Mouse (Mus musculus) kidney, postnatal 14 days (tissue): ENCODE data around the gene Inka2.
A peak's percentile ranks its signal among the peaks of the same experiment; 100 is the strongest.
"Not testable (repeated sequence)": the region's sequence is repeated elsewhere in the genome, so short reads cannot be mapped to it uniquely, and the experiment has no call there.

Experiments
- DNase-seq: peaks from one replicate; pipeline ENCODE4 v3.0.0; 2022; ENCODE audit warnings: mixed read lengths

Gene Inka2

DNA sequence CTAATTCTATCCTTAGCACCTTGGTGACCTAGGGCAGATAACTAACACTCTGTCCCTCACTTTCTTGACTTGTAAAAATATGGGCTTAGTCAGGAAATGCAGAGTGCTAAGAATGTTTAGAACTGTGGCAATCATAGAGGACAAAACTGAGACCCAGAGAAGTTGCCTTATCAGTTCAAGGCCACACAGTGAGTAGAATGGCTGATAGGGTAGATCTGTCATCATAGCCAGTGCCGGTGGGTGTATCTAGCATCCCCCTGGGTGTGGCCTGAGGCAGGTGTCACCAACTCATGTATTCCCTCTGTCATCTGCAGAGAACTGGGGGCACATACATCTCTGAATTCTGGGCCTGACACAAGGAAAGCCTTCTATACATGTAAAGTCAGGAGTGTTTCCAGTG, 6.1 kb upstream of the Inka2 start:
- DNase-seq, result no peak

DNA sequence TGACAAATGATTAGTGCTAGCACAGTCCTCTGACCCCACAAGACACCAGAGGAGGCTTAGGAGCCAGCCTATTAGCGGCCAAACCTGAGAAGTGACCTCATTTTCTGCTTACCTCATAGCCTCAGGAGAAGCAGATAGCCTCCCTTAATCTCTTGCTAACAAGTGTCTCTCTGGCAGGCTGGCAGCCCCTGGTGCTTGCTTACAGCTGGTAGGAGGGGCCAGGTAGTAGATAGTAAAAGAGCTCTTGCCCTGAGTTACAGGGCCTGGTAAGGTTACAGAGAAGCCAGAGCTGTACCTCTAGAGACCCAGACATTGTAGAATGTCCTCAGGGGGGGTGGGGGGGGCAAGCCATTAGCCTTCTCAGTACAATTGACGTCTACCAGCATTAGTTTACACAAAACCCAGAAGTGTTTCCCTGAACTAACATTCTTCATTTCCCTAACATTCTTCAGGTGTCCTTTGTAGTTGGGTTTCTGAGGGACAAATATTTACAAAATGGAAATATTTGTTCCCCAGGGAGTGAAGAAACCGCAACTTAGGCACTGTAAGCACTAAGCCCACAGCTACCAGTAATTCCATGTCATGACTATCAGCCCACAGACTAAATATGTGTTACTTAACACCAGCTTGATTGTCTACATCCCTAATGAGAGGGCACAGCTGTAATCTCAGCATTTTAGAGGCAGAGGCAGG, 5.0 kb upstream of the Inka2 start:
- DNase-seq, result no peak

DNA sequence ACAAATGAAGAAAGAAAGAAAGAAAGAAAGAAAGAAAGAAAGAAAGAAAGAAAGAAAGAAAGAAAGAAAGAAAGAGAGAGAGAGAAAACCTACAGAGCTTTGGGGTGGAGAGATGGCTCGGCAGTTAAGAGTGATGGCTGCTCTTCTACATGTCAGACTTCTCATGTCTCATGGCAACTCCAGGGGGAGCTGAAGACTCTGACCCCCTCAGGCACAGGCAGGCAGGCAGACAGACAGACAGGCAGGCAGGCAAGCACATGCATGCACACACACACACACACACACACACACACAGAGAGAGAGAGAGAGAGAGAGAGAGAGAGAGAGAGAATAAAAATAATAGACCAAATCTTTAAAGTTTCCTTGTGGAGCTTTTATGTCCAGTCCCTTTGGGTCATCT, 3.6 kb upstream of the Inka2 start:
- not testable (repeated sequence) for DNase-seq

DNA sequence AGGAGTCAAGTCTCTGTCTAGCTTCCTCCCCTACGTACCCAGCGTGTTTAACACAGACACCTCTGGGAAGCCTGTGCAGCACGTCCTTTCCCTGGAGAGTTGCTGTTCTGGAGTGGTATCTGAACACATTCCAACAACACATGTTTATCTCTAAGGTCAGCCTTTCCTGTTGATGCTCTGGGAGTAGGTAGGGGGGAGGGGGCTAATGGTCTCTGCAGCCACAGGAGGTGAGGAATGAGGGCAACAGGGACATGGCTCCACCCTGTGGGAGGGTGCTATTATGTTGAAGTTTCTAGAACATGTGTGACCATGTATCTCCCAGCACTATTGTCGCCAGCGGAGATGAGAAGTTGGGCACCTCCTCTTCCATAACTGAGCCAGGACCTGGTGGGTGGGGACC, 3.0 kb upstream of the Inka2 start:
- peak; percentile 21 for DNase-seq

DNA sequence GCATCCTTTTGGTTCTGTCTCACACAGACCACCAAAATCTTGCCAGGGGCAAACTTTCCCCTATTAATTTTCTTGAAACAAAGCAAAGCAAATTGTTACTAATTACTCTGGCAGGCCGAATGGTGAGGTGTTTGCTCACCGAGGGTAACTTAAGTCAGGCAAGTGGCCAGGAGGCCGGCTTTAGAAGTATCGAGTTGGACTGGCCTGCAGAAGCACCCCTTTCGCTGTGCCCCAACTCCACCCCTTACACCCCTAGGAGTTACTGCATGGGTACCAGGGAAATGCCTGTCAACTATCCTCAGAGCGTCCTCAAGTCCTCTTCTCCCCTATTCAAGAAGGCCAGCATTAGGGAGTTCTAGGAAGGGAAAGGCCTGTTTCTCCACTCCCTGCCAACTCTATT, 828 bp upstream of the Inka2 start:
- no peak for DNase-seq

DNA sequence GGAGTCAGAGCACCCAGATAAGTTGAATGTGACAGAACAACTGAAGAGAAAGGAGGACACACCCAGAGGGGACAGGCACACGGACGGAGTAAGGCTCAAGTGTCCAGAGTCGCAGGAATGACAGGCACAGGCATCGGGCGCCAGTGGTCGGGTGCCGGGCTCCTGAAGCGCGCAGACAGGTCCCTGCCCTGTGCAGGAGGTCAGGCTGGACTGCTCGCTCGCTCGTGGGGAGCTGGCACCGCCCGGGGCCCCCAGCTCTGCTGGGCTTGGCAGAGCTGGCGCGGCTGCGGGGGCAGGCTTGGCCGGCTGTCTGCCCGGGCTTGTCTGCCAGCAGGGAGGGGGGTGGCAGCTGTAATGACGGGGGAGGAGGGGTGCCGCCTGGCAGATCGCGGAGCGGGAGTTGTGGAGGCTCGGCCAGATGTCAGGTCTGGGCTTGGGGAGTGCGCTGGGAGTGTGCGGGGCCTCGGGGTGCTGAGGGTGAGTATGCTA, 706 bp downstream of the Inka2 start:
- peak; percentile 53 for DNase-seq

DNA sequence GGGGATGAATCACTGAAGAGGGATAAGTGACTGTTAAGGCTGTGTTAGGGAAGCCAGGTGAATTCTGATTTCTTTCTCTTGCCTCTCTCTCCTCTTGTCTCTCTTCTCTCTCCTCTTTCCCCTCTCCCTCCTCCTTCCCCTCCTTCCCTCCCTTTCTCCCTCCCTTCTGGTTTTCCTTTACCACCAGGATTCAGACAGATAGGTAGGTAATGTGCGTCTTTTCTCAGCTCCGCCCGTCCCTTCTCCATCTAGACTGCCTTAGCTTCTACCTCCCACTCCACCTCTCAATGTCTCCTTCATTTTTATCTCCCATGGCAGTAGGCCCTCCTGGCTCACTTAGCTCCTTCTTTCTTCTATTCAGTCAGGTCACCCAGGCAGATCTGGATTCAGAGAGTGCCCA, 1.2 kb downstream of the Inka2 start:
- no peak for DNase-seq

DNA sequence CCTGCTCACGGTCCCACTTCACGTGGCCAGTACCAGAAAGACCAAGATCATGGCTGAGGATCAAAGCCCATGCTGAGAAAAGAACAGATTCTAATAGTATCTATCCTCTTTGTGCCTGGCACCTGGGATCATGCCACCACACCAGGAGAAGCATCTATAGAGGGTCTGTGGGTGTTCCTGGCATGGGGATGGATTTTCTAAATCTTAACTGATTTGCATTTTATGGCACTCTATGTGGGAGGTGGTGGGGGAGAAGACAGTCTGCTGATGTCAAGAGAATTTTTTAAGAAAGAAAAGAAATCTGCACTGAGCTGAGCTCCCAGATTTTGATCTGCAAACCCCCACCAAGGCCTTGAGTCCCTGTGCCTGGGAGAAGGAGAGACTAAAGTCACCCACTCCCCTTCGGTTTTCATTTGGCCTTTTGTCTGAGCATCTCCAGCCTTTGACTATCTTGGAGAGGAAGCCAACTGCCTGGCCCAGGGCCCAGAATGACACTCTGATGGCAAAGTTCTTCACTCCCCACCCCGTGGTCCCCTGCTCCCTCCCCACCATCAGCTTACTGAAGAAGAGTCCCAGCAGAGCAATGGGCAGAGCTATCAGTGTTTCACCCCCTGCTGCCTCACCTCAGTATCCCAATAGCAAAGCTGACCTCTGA, 2.1 kb downstream of the Inka2 start:
- DNase-seq, result peak; percentile 41

DNA sequence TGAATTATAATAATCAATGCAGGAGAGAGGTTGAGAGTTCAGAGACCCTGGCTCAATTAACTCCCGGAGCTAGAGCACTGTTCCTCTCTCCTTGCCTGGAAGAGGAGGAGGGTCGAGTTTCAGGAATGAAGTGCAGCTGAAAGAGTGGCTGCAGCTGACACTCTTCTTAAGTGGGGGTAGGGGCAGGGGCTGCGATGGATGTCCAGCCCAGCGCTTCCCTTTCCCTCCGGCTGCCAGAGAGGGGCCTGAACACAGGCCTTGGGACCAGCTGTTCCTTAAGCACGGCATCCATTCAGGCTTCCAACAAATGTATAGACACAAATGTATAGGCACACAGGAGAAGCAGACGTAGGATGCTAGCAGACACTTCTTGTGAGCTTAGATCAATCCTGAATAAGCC, 3.2 kb downstream of the Inka2 start:
- no peak for DNase-seq

DNA sequence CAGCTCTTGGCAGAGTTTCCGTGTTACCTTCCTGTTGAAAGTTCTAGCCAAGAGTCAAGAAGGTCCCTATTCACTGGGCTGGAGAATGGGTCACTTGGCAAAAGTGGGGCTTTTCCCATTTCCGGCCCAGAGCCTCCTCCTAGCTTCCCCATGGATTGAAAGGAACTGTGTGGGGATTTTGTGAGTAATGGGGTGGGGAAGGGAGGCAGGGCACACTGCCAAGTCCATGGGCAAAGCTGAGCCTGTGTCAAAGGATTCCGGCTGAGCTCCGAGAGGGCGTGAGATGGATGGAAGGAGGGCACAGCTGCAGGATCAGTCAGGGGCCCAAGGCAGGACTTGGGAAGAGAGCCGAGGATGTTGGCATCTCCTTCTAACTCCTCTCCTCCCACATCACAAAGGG, 5.8 kb downstream of the Inka2 start:
- DNase-seq, result peak; percentile 15

DNA sequence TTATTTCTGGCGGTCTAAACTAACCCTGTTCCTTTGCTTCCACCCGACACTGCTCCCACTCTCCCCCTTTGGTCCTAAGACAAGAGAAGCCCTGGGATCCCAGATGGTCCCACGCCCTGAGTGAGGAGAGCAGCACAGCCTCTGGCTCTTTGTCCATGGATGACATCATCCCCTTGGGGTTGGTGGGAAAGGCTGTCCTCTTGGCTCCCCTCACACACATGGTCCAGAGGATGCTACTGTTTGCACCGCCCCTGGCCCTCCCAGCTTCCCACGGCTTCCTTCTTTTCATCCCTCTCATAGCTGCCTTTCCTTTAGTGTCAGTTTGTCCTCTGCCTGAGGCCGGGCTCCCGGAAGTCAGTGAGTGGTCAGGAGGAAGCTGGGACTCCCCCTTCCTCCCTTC, 7.3 kb downstream of the Inka2 start:
- no peak for DNase-seq

DNA sequence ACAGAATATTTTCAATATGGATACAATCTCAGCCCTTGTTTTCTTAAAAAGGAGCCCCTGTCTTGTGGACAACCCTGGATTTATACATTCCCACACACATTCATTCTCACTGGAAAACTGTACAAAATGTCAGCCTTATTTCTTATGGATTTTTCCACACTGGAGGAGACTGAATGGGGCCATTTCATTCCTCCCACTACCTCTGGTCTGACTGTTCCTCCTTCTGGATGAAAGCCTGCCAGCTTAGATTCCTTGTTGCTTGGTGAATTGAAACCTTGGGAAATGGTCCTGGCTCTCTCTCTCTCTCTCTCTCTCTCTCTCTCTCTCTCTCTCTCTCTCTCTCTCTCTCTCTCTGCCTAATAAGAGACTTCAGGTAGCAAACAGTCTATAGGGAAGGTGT, 8.4 kb downstream of the Inka2 start:
- no peak for DNase-seq

DNA sequence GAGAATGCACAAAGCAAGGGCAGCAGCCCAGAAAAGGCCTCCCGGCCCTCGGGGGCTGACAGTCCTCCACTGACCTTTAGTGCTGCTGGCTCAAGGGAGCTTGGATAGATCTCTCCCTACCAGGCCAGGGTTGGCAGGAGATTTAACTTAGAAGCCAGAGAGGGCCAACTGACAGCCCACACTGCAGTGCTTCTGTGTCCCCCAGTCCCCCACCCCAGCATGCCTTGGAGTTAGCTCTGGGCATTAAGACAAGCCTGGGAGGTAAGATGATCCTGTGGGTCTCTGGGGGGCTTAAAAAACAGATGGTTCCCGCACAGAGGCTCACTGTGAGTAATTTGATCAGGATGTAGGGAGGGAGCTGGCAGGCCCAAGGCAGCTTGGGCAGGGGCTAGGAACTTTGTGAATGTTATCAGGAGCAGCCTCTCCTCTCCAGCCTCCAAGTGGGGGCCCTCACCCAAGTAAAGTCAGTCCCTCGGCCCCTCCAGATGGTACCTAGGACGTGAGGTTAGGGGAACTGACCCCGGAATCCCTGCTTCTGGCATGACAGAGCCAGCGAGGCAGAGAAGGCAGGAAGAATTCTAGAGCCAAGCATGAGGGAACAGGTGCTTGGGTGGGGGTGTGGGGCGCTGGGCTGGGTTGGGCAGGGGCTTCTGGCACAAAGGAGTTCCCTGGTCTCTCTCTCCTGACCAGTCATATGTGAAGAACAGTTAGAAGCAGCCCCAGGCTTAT, 9.9 kb downstream of the Inka2 start:
- no peak for DNase-seq

DNA sequence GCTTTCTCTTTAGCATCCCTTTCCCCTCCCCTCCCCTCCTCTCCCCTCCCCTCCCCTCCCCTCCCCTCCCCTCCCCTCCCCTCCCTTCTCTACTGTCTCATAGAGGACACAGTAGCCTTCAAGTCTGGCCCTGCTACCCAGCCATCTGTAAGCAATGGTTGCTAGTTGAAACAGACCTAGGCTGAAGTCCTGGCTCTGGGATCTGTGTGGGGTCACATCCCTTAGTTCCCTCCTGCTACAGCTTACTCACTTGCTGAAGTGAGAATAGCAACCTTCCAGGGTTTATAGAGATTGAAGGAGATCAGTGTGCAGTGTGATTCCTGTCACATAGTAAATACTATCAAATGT, 10.4 kb downstream of the Inka2 start:
- no peak for DNase-seq

DNA sequence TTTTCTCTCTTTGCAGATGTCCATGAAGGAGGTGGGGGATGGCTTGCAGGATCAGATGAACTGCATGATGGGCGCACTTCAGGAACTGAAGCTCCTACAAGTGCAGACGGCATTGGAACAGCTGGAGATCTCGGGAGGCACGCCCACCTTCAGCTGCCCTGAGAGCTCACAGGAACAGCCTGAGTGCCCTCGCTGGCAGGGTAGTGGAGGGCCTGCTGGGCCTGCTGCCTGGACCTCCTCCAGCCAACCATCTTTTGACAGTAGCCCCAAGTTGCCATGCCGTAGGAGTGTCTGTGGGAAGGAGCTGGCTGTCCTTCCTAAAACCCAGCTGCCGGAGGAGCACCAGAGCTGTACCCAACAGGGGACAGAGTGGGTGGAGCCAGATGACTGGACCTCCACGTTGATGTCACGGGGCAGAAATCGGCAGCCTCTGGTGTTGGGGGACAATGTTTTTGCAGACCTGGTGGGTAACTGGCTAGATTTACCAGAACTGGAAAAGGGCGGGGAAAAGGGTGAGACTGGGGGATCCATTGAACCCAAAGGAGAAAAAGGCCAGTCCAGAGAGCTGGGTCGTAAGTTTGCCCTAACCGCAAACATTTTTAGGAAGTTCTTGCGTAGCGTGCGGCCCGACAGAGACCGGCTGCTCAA, 12.1 kb downstream of the Inka2 start:
- DNase-seq, result no peak

DNA sequence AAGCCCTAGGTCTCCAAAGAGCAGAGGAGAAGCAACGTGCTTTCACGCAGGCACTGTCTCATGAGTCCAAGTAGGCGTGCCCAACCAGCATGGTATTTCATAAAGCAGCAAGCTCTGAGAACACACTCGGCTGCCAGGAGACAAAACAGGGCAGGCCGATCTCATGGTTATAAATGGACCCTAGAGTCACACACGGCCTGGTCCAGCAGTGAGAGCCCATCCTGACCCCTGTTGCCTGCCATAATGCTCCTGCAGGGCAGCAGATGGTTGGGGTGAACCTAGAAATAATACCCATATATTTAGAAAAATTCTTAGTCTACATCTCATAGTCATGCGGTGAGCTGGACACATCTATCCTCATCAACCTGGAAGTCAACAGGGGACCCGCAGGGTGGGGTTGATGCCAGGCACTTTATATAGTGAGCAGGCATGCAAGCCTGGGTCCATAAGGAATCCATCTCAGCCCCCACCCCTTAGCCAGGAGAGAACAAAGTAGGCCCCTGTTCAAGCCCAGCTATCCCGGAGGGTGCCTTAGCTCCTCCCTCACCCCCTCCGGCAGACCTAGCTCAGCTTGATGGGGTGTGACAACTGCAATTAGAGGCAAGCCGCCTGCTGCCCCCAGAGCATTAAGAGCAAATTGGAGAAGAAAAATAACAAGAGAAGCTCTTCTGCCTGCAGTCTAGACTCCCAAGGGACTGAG, 13.6 kb downstream of the Inka2 start:
- DNase-seq, result no peak

DNA sequence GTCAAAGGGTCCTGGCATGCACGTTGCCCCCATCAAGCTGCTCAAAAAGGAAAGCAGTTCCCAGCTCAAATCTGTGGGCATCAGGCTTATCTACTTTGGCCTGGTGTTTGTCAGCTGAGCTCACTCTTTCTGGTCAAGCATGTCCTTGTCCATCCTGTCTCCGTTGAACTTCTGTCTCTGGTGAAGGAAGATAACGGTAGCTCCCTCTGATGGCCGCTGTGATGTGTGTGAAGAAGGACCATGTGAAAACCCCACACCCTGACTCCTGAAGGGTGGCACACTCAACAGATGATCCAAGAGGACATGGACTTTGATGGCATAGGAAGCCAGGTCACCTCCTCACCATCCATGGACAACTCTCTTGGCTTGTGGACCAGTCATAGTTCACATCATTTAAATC, 14.3 kb downstream of the Inka2 start:
- DNase-seq, result no peak

DNA sequence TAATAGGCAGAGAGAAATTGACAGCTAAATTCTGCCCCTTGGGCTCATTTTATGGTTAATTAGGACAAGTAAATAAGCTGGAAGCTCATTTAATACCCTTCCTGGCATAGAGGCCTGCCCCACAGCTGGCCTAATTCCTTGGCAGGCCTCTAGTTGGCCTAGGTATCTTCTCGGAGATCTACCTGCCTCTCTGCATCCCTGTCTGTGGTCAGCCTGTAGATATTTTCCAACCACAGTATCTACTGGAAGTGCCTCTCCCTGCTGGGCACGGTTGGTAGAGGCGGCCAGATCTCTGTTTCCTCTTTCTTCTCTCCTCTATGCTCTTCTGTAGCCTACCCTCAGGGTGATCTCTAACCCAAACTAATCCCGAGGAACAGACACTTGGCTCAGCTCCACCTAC, 15.6 kb downstream of the Inka2 start:
- DNase-seq, result no peak

DNA sequence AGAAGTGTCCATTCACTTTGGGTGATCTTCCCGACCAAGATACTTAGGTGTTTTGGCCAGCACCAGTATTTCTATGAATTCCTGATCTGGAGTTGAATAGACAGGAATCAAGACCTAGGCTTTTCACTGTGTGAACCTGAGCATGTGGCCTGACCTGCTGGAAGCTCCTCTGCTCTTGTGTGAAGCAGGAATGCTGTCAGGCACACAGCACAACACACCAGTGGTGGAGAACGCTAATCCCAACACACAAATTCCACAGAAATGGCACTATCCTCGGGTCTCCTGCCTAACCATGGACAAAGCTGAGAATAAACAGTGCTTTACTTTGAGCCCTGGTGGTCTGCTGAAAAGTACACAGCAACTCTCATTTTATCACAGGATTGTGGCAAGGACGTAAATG, 16.1 kb downstream of the Inka2 start:
- DNase-seq, result no peak

DNA sequence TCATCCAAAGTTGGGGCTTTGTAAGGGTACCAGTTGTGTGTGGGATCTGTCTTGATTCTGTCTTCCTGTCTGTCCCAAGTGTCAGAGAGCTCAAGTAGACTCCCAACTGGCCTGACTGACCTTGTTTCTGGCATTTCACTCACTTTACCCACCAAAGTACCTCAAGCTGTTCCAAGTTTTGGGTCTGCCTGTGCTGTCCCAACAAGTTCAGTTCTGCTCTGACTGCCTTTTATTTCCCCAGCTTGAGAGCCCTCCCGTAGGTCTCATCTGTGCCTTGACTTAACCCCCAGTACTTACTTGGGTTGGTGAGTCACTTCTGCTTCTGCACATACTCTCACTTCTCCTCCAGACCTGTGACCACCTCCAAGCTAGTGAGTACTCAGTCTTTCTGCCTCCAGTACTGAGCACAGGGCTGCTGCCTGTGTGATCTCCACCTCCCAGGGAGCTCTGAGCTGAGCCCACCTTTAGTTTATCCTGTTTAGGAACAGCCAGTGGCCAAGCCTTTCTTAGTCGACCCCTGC, 17.3 kb downstream of the Inka2 start:
- no peak for DNase-seq

DNA sequence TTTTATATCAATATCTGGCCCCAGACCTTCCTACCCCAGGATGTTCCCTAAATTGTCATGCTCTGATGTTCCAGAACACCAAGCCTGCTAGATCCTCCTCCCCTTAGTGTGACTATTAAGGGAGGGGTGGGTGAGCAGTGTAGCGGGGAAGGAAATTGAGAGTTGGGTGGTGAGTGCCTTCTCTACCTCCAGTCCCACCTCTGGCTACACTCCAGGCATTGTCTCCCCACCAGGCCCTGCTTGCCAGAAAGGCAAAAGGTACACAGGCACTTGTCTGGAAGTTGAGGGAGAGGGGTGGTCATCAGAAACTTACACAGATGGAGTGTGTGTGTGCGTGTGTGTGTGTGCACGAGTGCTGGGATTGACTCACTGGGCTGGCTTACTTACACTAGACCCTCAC, 18.1 kb downstream of the Inka2 start:
- no peak for DNase-seq

DNA sequence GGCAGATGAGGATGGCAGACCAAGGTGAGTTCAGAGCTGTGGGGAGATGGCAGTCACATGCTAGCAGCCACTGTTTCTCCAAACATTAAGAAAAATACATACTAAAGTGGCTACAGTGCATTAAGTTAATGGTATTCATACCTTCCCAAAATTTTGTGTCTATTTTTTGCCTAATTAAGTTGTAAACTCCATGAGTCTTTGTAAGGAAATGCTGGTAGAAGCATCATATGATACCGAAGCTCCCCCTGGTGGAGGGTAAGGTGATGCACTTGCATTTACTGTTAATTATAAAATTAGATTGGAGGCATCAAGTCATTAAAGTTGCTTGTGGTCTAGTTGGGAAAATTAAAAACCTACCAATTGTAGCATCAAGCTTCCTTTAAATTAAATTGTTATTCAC, 21.6 kb downstream of the Inka2 start:
- DNase-seq, result peak; percentile 69

DNA sequence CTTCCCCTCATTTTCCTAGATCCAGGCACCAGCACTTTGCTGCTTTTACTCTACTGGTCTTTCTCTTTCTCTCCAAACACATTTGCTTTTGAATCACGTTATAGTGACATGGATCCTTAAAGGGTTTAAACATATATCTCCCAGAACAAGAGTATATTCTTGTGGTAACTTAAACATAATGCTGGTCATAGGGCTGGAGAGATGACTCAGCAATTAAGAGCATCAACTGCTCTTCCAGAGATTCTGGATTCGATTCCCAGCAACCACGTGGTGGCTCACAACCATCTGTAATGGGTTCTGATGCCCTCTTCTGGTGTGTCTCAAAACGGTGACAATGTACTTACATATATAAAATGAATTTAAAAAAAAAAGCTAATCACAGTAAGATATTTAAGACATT, 28.0 kb downstream of the Inka2 start:
- no peak for DNase-seq
